Mouse (Mus musculus) G1E (cell line): Measurements from ENCODE around the gene Morn1.

Source experiments
- CTCF ChIP-seq: IDR thresholded peaks from 2 replicates; pipeline ENCODE4 v1.5.1; 2012; ENCODE audit warnings: low read depth, low read length, inconsistent platforms, mixed read lengths
- TAL1 ChIP-seq: conservative IDR thresholded peaks from 2 replicates; pipeline ENCODE4 v1.6.1; 2012; ENCODE audit warnings: low read depth, low read length, inconsistent platforms, mixed read lengths

DNA sequence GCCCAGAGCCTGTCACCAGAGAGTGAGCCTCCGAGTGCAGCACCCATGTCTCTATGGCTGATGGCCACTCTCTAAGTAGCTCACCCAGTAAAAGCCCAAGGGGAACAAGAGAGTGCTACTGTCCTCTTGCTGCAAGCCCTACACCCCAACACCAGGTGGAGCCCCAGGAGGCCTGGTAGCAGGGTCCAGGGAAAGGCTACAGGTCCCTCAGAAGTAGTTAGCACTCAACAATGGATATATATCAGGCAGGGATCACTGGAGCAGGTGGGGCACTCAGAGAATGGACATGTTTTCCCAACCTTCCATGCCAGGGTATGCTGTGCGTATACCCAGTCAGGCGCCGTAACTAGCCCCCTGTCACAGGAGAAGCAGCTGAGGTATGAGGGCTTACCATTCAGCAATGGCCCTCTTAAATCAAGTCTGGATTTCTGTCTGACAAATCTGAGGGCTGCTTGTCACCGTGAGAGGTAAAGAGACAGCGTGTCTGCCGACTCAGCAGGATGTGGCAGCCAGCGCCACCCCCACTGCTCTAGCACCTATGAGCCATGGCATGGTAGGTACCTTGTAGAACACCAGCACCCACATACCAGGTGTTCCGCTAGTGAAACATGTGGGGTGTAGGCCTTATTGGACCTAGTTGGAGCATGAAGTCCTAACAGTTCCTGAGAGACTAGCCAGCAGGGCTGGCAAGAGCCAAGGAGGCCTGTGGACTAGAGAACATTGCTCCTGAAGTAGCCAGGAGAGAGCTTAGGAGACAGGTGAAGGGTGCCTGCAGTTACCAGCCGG is 42.9 kb downstream of the Morn1 start:
- TF ChIP-seq CTCF, result 0 out of 2 replicates have a peak, but pooled peaks have one; percentile 15
- TF ChIP-seq TAL1, result no peak
